Mouse (Mus musculus): Measurements from ENCODE around the gene Rem2. TPM values are rescaled to one million over a fixed set of nuclear protein-coding genes. Genes with fewer than 3 reads are reported as not detected.

Rem2 gene
- polyA plus RNA-seq, 1 experiment from 2014 or later = 0.47 TPM

- Histone ChIP-seq H3K27me3 (ENCODE audit: control insufficient read depth, insufficient read depth, low read length) (peaks cover 6% of the 10 kb centered on the region; the same call in 1 of the 2 replicates), H3K27ac (replicated peaks) (no peak overlapping the region), H3K4me2 (replicated peaks; ENCODE audit: low read depth) (peak overlapping the region; percentile 63), H3K9ac (ENCODE audit: low read length) (peak overlapping the region; percentile 53), H3K4me1 (replicated peaks; ENCODE audit: control insufficient read depth, insufficient read depth) (0 out of 2 replicates have a peak, but pooled peaks cover 4% of the 10 kb centered on the region), H3K36me3 (ENCODE audit: control insufficient read depth, insufficient read depth, low read length) (no peaks in the 10 kb centered on the region), H3K4me3 (ENCODE audit: low read depth, low read length) (peak overlapping the region; percentile 38), H3K9me3 (ENCODE audit: control insufficient read depth, low read length) (no peaks in the 10 kb centered on the region)
- DNase-seq (ENCODE audit: low spot score) (no peak), ATAC-seq (ENCODE audit: low FRiP score, low TSS enrichment) (no peak)
- WGBS = 3% methylated on average over 40 of the region's 40 CpGs
- TF ChIP-seq CTCF (IDR thresholded peaks at IDR 0.05; ENCODE audit: low read depth) (no peak), EP300 (optimal IDR thresholded peaks at IDR 0.05) (no peak)
Observed at GRCm38 (mm10) chr14:54479451-54479920, 3.6 kb downstream of the Rem2 start.

GRCm38 (mm10) chr14:54480673-54481072, 4.8 kb downstream of the Rem2 start:
- H3K4me2 ChIP-seq (replicated peaks; ENCODE audit: low read depth) = no peak overlapping the region
- peaks cover 6% of the 10 kb centered on the region; the same call in 1 of the 2 replicates for H3K27me3 ChIP-seq (ENCODE audit: control insufficient read depth, insufficient read depth, low read length)
- no peaks in the 10 kb centered on the region for H3K9me3 ChIP-seq (ENCODE audit: control insufficient read depth, low read length)
- 0 out of 2 replicates have a peak, but pooled peaks cover 4% of the 10 kb centered on the region for H3K4me1 ChIP-seq (replicated peaks; ENCODE audit: control insufficient read depth, insufficient read depth)
- 77% methylated on average over 6 of the region's 6 CpGs for WGBS
- no peak overlapping the region for H3K9ac ChIP-seq (ENCODE audit: low read length)
- no peak overlapping the region for H3K4me3 ChIP-seq (ENCODE audit: low read depth, low read length)
- DNase-seq (ENCODE audit: low spot score) (no peak), ATAC-seq (ENCODE audit: low FRiP score, low TSS enrichment) (no peak)
- TF ChIP-seq CTCF (IDR thresholded peaks at IDR 0.05; ENCODE audit: low read depth) = no peak
- no peak for TF ChIP-seq EP300 (optimal IDR thresholded peaks at IDR 0.05)
- H3K36me3 ChIP-seq (ENCODE audit: control insufficient read depth, insufficient read depth, low read length) = no peaks in the 10 kb centered on the region
- H3K27ac ChIP-seq (replicated peaks) = no peak overlapping the region

- TF ChIP-seq EP300 (optimal IDR thresholded peaks at IDR 0.05) (no peak), CTCF (IDR thresholded peaks at IDR 0.05; ENCODE audit: low read depth) (no peak)
- H3K9me3 ChIP-seq (ENCODE audit: control insufficient read depth, low read length) = no peaks in the 10 kb centered on the region
- H3K36me3 ChIP-seq (ENCODE audit: control insufficient read depth, insufficient read depth, low read length) = no peaks in the 10 kb centered on the region
- no peak overlapping the region for H3K4me2 ChIP-seq (replicated peaks; ENCODE audit: low read depth)
- 0 out of 2 replicates have a peak, but pooled peaks cover under 1% of the 10 kb centered on the region for H3K4me1 ChIP-seq (replicated peaks; ENCODE audit: control insufficient read depth, insufficient read depth)
- H3K27ac ChIP-seq (replicated peaks) = no peak overlapping the region
- 74% methylated on average over 8 of the region's 8 CpGs for WGBS
- ATAC-seq (ENCODE audit: low FRiP score, low TSS enrichment) (no peak), DNase-seq (ENCODE audit: low spot score) (no peak)
- no peak overlapping the region for H3K9ac ChIP-seq (ENCODE audit: low read length)
- peaks cover 6% of the 10 kb centered on the region; the same call in 1 of the 2 replicates for H3K27me3 ChIP-seq (ENCODE audit: control insufficient read depth, insufficient read depth, low read length)
- no peak overlapping the region for H3K4me3 ChIP-seq (ENCODE audit: low read depth, low read length)
Observed at GRCm38 (mm10) chr14:54481402-54481801, 5.5 kb downstream of the Rem2 start.

GRCm38 (mm10) chr14:54482498-54482897, 6.6 kb downstream of the Rem2 start:
- ATAC-seq (ENCODE audit: low FRiP score, low TSS enrichment) = peak; percentile 49; the same call in 1 of the 2 replicates
- TF ChIP-seq CTCF (IDR thresholded peaks at IDR 0.05; ENCODE audit: low read depth) = peak; percentile 76
- no peak for TF ChIP-seq EP300 (optimal IDR thresholded peaks at IDR 0.05)
- DNase-seq (ENCODE audit: low spot score) = peak; percentile 49
- WGBS = 42% methylated on average over 9 of the region's 9 CpGs
- Histone ChIP-seq H3K4me1 (replicated peaks; ENCODE audit: control insufficient read depth, insufficient read depth) (no peaks in the 10 kb centered on the region), H3K9ac (ENCODE audit: low read length) (no peak overlapping the region), H3K4me3 (ENCODE audit: low read depth, low read length) (no peak overlapping the region), H3K36me3 (ENCODE audit: control insufficient read depth, insufficient read depth, low read length) (no peaks in the 10 kb centered on the region), H3K27ac (replicated peaks) (no peak overlapping the region), H3K27me3 (ENCODE audit: control insufficient read depth, insufficient read depth, low read length) (peaks cover 6% of the 10 kb centered on the region; the same call in 1 of the 2 replicates), H3K4me2 (replicated peaks; ENCODE audit: low read depth) (no peak overlapping the region), H3K9me3 (ENCODE audit: control insufficient read depth, low read length) (no peaks in the 10 kb centered on the region)

GRCm38 (mm10) chr14:54485899-54486298, 10.0 kb downstream of the Rem2 start:
- TF ChIP-seq EP300 (optimal IDR thresholded peaks at IDR 0.05) (no peak), CTCF (IDR thresholded peaks at IDR 0.05; ENCODE audit: low read depth) (no peak)
- Histone ChIP-seq H3K4me3 (ENCODE audit: low read depth, low read length) (no peak overlapping the region), H3K4me2 (replicated peaks; ENCODE audit: low read depth) (no peak overlapping the region), H3K27ac (replicated peaks) (no peak overlapping the region), H3K27me3 (ENCODE audit: control insufficient read depth, insufficient read depth, low read length) (no peaks in the 10 kb centered on the region), H3K36me3 (ENCODE audit: control insufficient read depth, insufficient read depth, low read length) (no peaks in the 10 kb centered on the region), H3K9ac (ENCODE audit: low read length) (no peak overlapping the region), H3K9me3 (ENCODE audit: control insufficient read depth, low read length) (no peaks in the 10 kb centered on the region), H3K4me1 (replicated peaks; ENCODE audit: control insufficient read depth, insufficient read depth) (no peaks in the 10 kb centered on the region)
- DNase-seq (ENCODE audit: low spot score) (no peak), ATAC-seq (ENCODE audit: low FRiP score, low TSS enrichment) (no peak)
- WGBS = 87% methylated on average over 7 of the region's 7 CpGs

- Histone ChIP-seq H3K27me3 (ENCODE audit: control insufficient read depth, insufficient read depth, low read length) (no peaks in the 10 kb centered on the region), H3K4me2 (replicated peaks; ENCODE audit: low read depth) (no peak overlapping the region), H3K36me3 (ENCODE audit: control insufficient read depth, insufficient read depth, low read length) (no peaks in the 10 kb centered on the region), H3K4me1 (replicated peaks; ENCODE audit: control insufficient read depth, insufficient read depth) (no peaks in the 10 kb centered on the region), H3K4me3 (ENCODE audit: low read depth, low read length) (no peak overlapping the region), H3K9ac (ENCODE audit: low read length) (no peak overlapping the region), H3K9me3 (ENCODE audit: control insufficient read depth, low read length) (no peaks in the 10 kb centered on the region), H3K27ac (replicated peaks) (no peak overlapping the region)
- ATAC-seq (ENCODE audit: low FRiP score, low TSS enrichment) = no peak
- no peak for TF ChIP-seq CTCF (IDR thresholded peaks at IDR 0.05; ENCODE audit: low read depth)
- TF ChIP-seq EP300 (optimal IDR thresholded peaks at IDR 0.05) = no peak
- 67% methylated on average over 2 of the region's 2 CpGs for WGBS
- DNase-seq (ENCODE audit: low spot score) = no peak
Observed at GRCm38 (mm10) chr14:54487732-54488131, 11.8 kb downstream of the Rem2 start.
